Mouse (Mus musculus): ENCODE measurements at regions not wholly inside any gene's neighbourhood (a gene's known extent, or its start where the extent isn't known, plus 50 kb on each side); places are given as distances from the start of the nearest gene placed in this dataset.

DNA sequence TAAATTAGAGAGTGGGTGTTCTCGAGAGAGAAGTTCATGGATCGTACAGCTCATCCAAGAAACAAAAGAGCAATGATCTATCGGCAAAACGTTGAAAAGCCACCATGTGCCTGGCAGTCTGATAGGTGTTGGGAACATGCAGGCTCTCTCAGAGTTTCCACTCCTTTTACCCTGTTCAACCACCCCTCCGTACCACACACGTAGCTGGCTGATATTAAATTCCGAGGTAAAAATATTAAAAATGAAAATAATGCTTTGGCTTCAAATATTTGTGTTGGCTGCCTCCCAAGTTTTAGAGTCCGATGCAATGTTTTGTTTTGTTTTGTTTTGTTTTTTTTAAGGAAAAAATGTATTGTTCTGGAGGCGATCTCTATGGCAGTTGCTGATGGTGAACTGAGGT, 418.0 kb upstream of the Id4 start:
- 78% methylated on average over 9 of the region's 9 CpGs for WGBS
- no peak overlapping the region for H3K27ac ChIP-seq (ENCODE audit: low read depth, low read length)
- no peaks in the 10 kb centered on the region for H3K36me3 ChIP-seq (ENCODE audit: control insufficient read depth, insufficient read depth, low read length)
- no peak overlapping the region for H3K4me2 ChIP-seq (replicated peaks; ENCODE audit: low read depth, low read length)
- H3K9ac ChIP-seq (ENCODE audit: low read depth, low read length), result no peak overlapping the region
- no peak for ATAC-seq (ENCODE audit: low FRiP score, low TSS enrichment)
- no peak overlapping the region for H3K4me3 ChIP-seq (ENCODE audit: low read length)
- no peaks in the 10 kb centered on the region for H3K27me3 ChIP-seq (ENCODE audit: control insufficient read depth, insufficient read depth, low read length)
- H3K4me1 ChIP-seq (ENCODE audit: control insufficient read depth, insufficient read depth, low read length), result no peaks in the 10 kb centered on the region
- no peaks in the 10 kb centered on the region for H3K9me3 ChIP-seq (ENCODE audit: control insufficient read depth, low read length)

DNA sequence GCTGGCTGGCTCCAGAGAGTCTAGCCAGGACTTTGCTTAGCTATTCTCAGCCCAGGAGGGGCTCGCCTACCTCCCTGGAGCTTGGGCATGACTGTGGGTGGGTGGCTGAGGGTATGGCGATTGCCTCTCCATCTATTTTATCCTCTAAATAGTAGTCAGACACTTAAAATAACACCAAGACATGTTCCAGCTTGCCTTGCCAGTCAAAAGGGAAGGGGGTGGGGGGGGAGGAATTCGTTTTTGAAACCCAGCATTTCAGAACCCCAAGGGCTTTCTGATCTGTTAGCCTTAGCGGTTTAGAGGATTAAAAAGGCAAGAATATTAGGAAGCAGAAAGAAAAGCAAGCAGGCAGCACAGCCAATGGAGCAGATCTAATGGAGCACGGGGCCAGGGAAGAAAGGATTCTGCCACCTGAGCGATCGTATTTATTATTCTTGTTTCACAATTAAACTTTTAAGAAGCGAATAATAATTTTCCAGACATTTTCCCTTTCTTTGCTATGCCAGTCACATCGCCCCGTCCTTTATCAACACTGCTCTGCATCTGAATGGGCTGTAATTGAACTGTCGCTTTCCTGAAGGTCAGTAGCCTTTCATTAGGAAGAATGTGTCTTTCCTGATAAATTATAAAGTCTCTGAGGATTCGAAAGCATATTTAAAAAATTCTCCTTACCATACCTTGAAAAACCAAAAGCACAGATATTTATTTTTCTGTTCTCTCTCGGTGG, 417.3 kb upstream of the Id4 start:
- Histone ChIP-seq H3K4me1 (ENCODE audit: control insufficient read depth, insufficient read depth, low read length) (no peaks in the 10 kb centered on the region), H3K9me3 (ENCODE audit: control insufficient read depth, low read length) (no peaks in the 10 kb centered on the region), H3K4me3 (ENCODE audit: low read length) (no peak overlapping the region), H3K9ac (ENCODE audit: low read depth, low read length) (no peak overlapping the region), H3K27me3 (ENCODE audit: control insufficient read depth, insufficient read depth, low read length) (no peaks in the 10 kb centered on the region), H3K36me3 (ENCODE audit: control insufficient read depth, insufficient read depth, low read length) (no peaks in the 10 kb centered on the region), H3K27ac (ENCODE audit: low read depth, low read length) (no peak overlapping the region), H3K4me2 (replicated peaks; ENCODE audit: low read depth, low read length) (no peak overlapping the region)
- no peak for ATAC-seq (ENCODE audit: low FRiP score, low TSS enrichment)
- WGBS, result 61% methylated on average over 13 of the region's 13 CpGs

DNA sequence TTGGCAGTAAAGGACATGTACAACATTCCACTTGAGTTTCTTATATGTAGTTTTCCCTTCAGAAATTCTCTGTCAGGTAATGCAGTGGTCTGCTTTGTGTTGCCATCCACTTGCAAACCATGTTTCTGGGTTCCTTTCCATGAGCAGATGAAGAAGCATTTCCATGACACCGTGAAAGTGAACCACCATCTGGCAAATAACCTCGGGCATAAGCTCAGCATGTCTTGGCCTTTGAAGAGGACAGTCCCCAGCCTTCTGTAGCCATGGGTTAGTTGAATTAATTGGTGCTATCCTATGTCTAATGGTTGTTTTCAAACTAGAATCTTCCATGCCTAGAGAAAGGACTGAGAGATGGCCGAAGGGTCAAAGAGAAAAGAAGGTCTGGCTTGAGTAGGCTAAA, 414.3 kb upstream of the Id4 start:
- WGBS, result 88% methylated on average over 3 of the region's 3 CpGs
- no peaks in the 10 kb centered on the region for H3K27me3 ChIP-seq (ENCODE audit: control insufficient read depth, insufficient read depth, low read length)
- no peaks in the 10 kb centered on the region for H3K9me3 ChIP-seq (ENCODE audit: control insufficient read depth, low read length)
- no peak overlapping the region for H3K4me2 ChIP-seq (replicated peaks; ENCODE audit: low read depth, low read length)
- no peak overlapping the region for H3K27ac ChIP-seq (ENCODE audit: low read depth, low read length)
- no peaks in the 10 kb centered on the region for H3K36me3 ChIP-seq (ENCODE audit: control insufficient read depth, insufficient read depth, low read length)
- ATAC-seq (ENCODE audit: low FRiP score, low TSS enrichment), result no peak
- H3K4me3 ChIP-seq (ENCODE audit: low read length), result no peak overlapping the region
- H3K4me1 ChIP-seq (ENCODE audit: control insufficient read depth, insufficient read depth, low read length), result no peaks in the 10 kb centered on the region
- H3K9ac ChIP-seq (ENCODE audit: low read depth, low read length), result no peak overlapping the region

DNA sequence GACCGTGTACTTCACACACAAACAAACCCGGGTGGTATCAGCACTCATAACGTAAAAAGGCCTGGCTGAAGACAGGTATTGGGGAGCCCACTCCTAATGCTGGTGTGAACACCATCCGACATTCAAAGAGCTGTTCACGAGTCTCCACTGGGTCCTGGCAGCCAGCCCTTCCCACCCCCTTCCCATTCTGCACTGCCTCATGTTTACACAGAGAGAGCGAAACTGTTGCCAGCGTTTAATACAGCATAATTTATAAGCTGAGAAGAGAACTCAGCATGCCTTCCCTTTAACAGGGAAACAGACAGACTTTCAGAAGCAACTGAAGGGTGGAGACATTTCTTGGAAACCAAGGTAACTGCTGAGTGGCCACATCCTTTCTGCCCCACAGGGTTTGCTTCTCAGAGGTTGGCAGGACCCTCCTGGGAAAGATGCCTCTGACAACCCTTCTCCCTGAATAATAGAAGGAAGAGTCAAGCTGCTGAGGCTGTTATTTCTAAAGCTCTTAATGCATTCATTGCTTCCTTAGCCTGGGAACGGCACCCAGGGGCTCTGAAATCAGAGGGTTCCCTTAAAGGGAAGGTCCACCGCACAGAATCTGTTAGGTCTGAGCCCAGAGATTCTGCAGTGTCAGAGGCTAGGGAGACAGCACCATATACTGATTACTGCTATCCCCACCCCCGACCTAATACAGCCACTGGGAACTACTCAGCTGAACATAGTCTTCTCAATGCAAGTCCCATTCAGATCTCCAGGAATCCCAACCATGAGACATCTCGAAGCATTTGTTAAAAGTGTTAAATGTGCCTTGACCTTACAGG, 412.4 kb upstream of the Id4 start:
- no peak for ATAC-seq (ENCODE audit: low FRiP score, low TSS enrichment)
- H3K9me3 ChIP-seq (ENCODE audit: control insufficient read depth, low read length), result no peaks in the 10 kb centered on the region
- WGBS, result 62% methylated on average over 11 of the region's 11 CpGs

DNA sequence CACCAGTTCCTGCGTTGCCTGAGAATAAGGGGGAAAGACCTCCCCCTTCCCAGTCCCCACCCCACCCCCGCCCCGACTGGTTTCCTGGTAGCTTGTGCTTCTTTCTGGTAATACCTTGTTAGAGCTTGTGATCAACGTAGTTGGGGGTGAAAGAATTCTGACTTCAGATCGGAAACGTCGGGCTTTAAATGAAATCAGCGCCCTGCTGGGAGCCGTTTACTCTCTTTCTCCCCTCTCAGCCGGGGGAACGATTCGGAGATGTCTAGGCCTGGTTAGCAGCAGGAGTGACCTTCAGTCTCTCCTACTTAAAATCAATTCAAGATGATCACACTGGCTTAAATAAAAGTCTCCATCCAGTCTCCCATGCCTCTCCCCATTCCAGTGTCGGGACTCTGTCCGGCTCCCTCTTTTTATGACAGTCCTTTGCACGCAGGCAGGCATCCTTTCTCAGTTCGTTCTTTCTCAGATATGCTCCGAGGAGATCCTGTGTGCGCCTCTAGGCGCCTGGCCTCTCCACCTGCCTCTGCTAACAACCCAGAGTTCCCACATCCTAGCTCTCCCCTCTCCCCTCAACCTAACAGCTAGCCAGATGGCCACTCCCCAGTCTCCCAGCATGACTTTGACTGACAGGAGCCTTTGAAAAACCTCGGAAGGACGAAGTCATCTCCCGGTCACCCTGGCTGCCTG, 405.5 kb upstream of the Id4 start:
- H3K4me2 ChIP-seq (replicated peaks; ENCODE audit: low read depth, low read length), result peak overlapping the region; percentile 38
- no peaks in the 10 kb centered on the region for H3K27me3 ChIP-seq (ENCODE audit: control insufficient read depth, insufficient read depth, low read length)
- peaks cover 10% of the 10 kb centered on the region; the same call in 1 of the 2 replicates for H3K4me1 ChIP-seq (ENCODE audit: control insufficient read depth, insufficient read depth, low read length)
- H3K9me3 ChIP-seq (ENCODE audit: control insufficient read depth, low read length), result no peaks in the 10 kb centered on the region
- 2% methylated on average over 22 of the region's 22 CpGs for whole genome bisulfite sequencing
- ATAC-seq (ENCODE audit: low FRiP score, low TSS enrichment), result no peak
- peak overlapping the region; percentile 19; the same call in 1 of the 2 replicates for H3K9ac ChIP-seq (ENCODE audit: low read depth, low read length)
- H3K36me3 ChIP-seq (ENCODE audit: control insufficient read depth, insufficient read depth, low read length), result no peaks in the 10 kb centered on the region
- peak overlapping the region; percentile 17; the same call in 1 of the 2 replicates for H3K4me3 ChIP-seq (ENCODE audit: low read length)
- H3K27ac ChIP-seq (ENCODE audit: low read depth, low read length), result no peak overlapping the region

More for the DNA sequence above, 412.4 kb upstream of the Id4 start:
- Histone ChIP-seq H3K36me3 (ENCODE audit: control insufficient read depth, insufficient read depth, low read length) (no peaks in the 10 kb centered on the region), H3K27ac (ENCODE audit: low read depth, low read length) (no peak overlapping the region; the same call in 1 of the 2 replicates), H3K4me3 (ENCODE audit: low read length) (no peak overlapping the region), H3K9ac (ENCODE audit: low read depth, low read length) (no peak overlapping the region), H3K4me2 (replicated peaks; ENCODE audit: low read depth, low read length) (no peak overlapping the region), H3K27me3 (ENCODE audit: control insufficient read depth, insufficient read depth, low read length) (no peaks in the 10 kb centered on the region), H3K4me1 (ENCODE audit: control insufficient read depth, insufficient read depth, low read length) (no peaks in the 10 kb centered on the region)

DNA sequence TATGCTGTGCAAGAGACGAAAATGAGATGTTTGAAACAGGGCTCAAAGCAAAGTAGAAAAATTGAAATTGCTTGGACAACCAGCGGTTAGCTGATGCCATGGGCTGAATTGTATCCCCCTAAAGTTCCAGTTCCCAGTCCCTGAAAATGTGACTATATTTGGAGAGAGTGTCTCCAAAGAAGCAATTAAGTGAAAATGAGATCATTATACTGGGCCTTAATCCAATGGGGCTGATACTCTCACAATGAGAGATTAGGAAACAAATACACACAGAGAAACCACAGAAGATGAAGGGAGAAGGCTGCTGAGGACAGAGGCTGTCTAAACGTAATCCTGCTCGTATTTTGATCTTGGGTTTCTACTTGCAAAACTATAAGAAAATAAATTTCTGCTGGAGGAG, 402.1 kb upstream of the Id4 start:
- no peak overlapping the region for H3K4me2 ChIP-seq (replicated peaks; ENCODE audit: low read depth, low read length)
- ATAC-seq (ENCODE audit: low FRiP score, low TSS enrichment), result no peak
- 93% methylated on average over 4 of the region's 4 CpGs for WGBS

DNA sequence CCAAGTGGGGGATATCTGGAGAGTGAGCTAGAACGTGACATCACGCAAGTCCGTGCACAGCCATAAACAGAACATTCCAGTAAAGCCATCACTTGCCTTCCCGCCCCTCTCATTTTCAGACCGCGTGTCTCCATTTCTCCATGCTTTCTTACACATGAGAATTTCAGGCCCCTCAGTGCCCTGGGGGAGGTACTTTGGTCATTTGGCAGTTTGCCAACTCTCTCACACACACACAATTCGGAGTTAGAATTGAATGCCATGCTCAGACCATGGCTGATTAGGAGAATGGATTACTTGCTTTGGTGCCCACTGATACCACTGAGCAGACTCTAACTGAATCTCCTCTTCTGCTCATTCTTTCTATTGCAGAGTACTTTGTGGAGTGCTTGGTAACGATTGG, 400.7 kb upstream of the Id4 start:
- Histone ChIP-seq H3K4me2 (replicated peaks; ENCODE audit: low read depth, low read length) (no peak overlapping the region), H3K27me3 (ENCODE audit: control insufficient read depth, insufficient read depth, low read length) (no peaks in the 10 kb centered on the region), H3K36me3 (ENCODE audit: control insufficient read depth, insufficient read depth, low read length) (no peaks in the 10 kb centered on the region), H3K9ac (ENCODE audit: low read depth, low read length) (no peak overlapping the region), H3K4me1 (ENCODE audit: control insufficient read depth, insufficient read depth, low read length) (peaks cover 11% of the 10 kb centered on the region; the same call in 1 of the 2 replicates), H3K4me3 (ENCODE audit: low read length) (no peak overlapping the region), H3K9me3 (ENCODE audit: control insufficient read depth, low read length) (no peaks in the 10 kb centered on the region), H3K27ac (ENCODE audit: low read depth, low read length) (no peak overlapping the region)
- ATAC-seq (ENCODE audit: low FRiP score, low TSS enrichment), result no peak
- WGBS, result 60% methylated on average over 8 of the region's 8 CpGs

More for the DNA sequence above, 402.1 kb upstream of the Id4 start:
- peaks cover 11% of the 10 kb centered on the region; the same call in 1 of the 2 replicates for H3K4me1 ChIP-seq (ENCODE audit: control insufficient read depth, insufficient read depth, low read length)
- H3K36me3 ChIP-seq (ENCODE audit: control insufficient read depth, insufficient read depth, low read length), result no peaks in the 10 kb centered on the region
- H3K27me3 ChIP-seq (ENCODE audit: control insufficient read depth, insufficient read depth, low read length), result no peaks in the 10 kb centered on the region
- no peak overlapping the region for H3K27ac ChIP-seq (ENCODE audit: low read depth, low read length)
- H3K4me3 ChIP-seq (ENCODE audit: low read length), result no peak overlapping the region
- H3K9ac ChIP-seq (ENCODE audit: low read depth, low read length), result no peak overlapping the region
- H3K9me3 ChIP-seq (ENCODE audit: control insufficient read depth, low read length), result no peaks in the 10 kb centered on the region

DNA sequence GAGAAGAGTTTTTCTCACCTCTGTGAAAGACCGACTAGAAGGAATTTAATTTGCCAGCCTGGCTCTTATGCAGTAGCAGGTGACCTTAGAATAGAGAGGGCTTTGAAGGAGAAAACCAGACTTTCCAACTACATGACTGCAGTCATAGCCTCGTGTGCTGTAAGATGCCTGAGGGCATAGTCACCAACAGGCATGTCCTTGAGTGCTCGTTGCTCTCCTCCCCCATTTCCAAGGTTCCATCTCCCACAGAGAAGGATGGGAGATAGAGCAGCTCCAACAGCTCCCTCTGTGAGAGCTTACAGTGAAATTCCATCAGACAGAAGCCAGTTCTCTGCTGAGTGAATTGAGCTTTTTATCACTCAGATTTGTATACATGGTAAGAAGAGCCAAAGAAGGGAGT, 398.1 kb upstream of the Id4 start:
- no peaks in the 10 kb centered on the region for H3K36me3 ChIP-seq (ENCODE audit: control insufficient read depth, insufficient read depth, low read length)
- H3K4me2 ChIP-seq (replicated peaks; ENCODE audit: low read depth, low read length), result no peak overlapping the region
- no peak overlapping the region for H3K27ac ChIP-seq (ENCODE audit: low read depth, low read length)
- no peaks in the 10 kb centered on the region for H3K27me3 ChIP-seq (ENCODE audit: control insufficient read depth, insufficient read depth, low read length)
- ATAC-seq (ENCODE audit: low FRiP score, low TSS enrichment), result no peak
- no peak overlapping the region for H3K4me3 ChIP-seq (ENCODE audit: low read length)
- no peaks in the 10 kb centered on the region for H3K9me3 ChIP-seq (ENCODE audit: control insufficient read depth, low read length)
- no peak overlapping the region for H3K9ac ChIP-seq (ENCODE audit: low read depth, low read length)
- 0 out of 2 replicates have a peak, but pooled peaks cover 3% of the 10 kb centered on the region for H3K4me1 ChIP-seq (ENCODE audit: control insufficient read depth, insufficient read depth, low read length)
- WGBS, result 58% methylated on average over 3 of the region's 3 CpGs

All from kidney, embryonic 14.5 days (tissue).